Mouse (Mus musculus) liver, adult 2 months (tissue): ENCODE measurements around the gene Pole4.

Source experiments
- CTCF ChIP-seq: fragments of 200-500 bp; IDR thresholded peaks from 2 replicates; pipeline ENCODE4 v1.5.1; 2011; ENCODE audit warnings: low read depth, low read length, control low read depth
- POLR2A ChIP-seq: fragments of 200-500 bp; IDR thresholded peaks from 2 replicates; pipeline ENCODE4 v1.6.1; 2011; ENCODE audit warnings: low read length, control low read depth; ENCODE audit not compliant: insufficient read depth; ENCODE audit errors: extremely low read depth

DNA sequence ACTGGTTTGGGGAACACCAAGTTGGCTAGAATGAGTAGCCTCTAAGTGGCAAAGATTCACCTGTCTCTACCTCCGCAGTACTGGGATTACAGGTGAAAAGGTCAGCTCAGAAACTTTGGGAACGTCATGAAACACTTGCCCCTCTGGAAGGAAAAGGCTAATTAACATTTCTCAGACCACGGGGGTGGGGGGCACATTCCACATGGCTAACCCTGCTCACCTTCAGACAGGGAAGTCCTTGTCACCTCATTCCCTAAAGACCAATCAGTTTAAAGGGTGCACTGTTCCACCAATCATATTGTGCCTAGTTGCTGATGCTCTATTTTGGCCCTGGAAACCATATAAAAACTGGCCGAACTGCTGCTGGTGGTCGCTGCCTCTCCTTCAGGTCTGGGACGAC lies 3.9 kb downstream of the Pole4 start:
- TF ChIP-seq CTCF (no peak), POLR2A (no peak)
